Mouse (Mus musculus) urinary bladder, postnatal 36 days (tissue): Measurements from ENCODE around the gene Stt3a.
A peak's percentile ranks its signal among the peaks of the same experiment; 100 is the strongest.

ENCODE experiments used
- DNase-seq, 2 experiments: peaks; one replicate each; pipeline ENCODE4 v3.0.0; 2022; ENCODE audit warnings: low spot score in 2 of 2, mixed read lengths in 1 of 2

Stt3a gene

DNA sequence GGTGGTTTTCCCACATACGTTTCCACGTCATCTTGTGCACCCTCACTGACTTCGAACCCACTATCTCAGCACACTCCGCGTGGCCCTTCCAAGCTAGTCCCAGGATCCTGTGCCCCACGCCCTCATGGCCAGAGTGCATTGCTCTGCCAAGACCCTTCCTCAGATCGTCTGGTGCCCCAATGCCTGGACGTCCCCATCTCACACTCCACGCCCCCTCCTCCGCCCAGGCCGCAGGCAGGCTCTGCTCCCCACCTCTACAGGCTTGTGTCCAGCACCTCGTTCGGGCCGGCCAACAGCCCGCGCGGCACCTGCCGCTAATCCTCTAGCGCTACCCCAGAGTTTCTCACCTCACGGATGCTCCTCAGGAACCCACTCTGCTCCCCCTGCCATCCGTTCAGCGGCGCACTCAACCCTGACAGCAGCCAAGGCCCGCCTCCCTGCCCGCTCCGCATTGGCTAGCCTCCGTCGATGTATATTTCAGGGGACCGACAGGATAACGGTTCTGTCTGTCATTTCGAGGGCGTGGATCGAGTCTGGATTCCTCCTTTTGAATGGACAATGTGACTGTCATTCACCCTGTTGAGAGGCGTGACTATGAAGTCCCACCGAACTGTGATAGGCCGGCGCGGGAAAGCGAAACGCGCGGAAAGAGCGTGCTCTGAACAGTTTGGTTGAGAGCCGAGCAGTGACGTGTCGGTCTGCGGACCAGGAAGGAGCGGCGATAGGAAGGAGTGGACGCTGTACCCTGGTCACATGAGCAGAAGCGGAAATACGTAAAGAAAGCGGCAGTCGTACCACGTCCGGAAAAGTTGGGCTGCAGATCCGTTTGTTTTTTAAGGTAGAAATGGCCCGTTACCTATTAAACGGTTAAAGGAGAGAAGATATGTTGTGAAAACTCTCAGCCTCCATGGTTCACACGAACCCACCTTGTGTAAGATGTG lies at the start of gene Stt3a:
Gene Stt3a (minus strand): TSS at position 477 of the 941 bp plus-strand sequence.
- DNase-seq: peak; percentile 98 to 99

DNA sequence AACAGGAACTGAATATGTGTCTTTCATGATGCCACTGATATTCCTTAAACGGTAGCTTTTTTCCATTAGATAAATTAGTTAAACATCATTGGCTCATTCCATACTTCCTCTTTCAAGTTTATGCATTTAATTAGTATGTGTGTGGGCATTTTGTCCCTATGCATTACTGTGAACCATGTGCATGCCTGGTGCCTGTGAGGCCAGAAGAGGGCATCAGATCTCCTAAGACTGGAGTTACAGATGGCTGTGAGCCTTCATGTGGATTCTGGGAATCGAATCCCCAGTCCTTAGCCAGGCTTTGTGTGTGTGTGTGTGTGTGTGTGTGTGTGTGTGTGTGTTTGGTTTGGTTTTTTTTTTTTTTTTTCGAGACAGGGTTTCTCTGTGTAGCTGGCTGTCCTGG lies 47.0 kb upstream of the Stt3a start:
- no peak for DNase-seq

DNA sequence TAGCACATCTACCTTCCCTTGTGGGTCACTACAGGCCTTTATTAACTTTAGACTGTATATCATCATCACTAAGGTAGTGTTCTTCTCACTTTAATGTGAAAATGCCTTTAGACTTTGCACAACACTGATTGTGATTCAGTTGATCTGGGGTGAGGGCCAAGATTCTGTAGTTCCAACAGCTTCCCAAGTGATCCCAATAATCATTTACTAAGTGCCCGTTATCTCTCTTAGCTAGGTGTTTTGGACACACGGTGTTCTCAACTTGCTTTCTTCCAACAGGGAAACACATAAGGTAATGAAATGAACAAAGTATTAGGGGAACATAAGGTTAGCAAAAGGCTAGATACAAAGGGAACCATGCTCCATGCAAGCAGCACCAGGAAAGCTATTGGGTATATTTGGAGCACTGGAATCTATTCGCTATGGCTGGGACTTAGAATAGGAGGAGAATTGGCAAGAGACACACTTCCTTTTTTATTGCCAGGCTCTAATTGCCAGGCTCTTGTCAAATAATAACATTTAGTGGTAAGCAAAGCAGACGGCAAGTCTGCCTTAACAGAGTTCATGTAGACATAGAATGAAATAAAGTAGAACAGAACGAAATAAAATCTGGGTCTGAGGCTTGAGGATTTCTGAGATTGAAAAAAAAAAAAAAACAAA lies 40.8 kb upstream of the Stt3a start:
- no peak for DNase-seq

DNA sequence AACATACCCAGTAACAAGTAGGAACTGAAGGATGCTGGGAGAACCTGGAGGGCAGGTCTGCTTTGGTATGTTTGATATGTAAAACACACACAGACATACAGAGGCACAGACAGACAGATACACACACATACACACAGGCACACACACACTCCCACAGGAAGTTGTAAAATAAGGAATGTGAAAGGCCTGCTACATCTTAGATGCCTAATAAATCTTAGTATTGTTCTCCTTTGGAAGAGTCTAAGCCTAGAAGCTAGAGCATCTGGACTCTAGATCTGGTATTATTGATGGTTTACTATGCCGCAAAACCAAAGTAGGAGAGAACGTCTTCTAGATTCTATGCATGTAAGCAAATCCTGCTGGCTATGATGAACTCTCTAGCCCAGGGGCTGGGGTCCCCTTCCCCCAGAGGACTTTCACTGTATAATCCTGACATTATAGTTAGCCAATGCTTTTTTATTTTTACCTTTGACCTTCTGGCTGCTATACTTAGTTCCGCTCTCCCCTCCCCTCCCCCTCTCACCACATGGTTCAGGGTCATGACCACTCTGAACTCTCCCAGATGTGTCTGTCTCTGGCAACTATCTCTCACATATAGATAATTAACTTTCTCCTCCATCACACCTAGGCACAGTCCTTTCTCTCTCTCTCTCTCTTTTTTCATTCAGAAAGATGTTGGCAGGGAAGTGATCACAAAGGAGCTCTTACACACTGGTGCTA lies 37.9 kb upstream of the Stt3a start:
- DNase-seq: no peak

DNA sequence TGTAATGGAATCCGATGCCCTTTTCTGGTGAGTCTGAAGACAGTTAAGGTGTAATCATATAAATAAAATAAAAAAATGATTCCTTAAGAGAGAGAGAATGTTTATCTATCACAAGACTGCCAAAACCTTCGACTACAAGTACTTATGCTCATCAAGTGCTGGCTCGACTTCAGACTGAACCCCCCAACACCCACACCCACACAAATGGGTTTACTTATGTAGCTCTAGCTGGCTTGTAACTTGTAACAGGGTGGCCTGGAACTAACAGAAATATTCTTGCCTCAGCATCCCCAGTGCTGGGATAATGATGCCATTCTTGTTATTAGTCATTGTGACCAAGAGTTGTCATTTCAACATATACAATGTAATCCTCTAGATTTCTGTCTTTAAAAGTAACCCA lies 36.4 kb upstream of the Stt3a start:
- no peak for DNase-seq

DNA sequence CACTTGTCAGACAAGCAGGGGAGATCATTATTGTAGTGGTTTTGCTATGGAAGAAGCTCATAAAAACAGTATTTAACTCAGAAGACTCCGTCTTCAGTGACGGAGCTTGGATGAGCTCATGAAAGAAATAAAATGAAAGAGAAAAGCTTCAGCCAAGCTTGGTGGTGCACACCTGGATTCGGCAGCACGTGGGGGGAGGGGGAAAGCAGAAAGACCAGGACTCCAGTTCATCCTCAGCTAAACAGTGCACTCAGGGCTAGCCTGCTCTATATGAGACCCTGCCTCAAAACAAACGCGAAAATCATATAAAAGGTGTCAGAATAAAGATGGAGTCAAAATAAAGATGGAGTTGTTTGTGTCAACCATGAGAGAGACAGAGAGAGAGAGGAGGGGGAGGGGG lies 35.9 kb upstream of the Stt3a start:
- no peak for DNase-seq

DNA sequence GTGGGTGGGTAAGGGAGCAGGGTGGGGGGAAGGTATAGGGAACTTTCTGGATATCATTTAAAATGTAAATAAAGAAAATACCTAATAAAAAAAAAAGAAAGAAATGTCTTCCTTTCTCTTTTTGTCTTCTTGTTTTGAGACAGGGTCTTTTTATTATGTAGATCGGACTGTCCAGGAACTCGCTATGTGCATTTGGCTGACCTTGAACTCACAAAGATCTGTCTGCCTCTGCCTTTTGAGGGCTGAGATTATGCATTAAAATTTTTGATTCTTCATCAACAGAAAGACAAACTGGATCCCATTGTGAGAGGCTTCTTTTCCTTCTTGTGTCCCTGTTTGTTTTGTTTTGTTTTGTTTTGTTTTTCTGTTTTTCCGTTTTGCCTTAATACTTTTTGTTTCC lies 35.5 kb upstream of the Stt3a start:
- no peak for DNase-seq

DNA sequence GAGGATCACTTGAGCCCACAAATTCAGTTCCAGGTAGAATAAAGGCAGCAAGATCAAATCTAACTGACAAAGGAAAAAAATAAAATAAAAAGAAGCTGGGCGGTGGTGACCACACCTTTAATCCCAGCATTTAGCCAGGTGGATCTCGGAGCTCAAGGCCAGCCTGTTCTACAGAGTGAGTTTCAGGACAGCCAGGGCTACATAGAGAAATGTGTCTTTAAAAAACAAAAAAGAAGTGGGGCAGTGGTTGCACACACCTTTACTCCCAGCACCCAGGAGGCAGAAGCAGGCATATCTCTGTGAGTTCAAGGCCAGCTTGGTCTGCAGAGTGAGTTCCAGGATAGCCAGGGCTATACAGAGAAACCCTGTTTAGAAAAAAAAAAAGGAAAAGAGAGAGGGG lies 34.5 kb upstream of the Stt3a start:
- no peak for DNase-seq

DNA sequence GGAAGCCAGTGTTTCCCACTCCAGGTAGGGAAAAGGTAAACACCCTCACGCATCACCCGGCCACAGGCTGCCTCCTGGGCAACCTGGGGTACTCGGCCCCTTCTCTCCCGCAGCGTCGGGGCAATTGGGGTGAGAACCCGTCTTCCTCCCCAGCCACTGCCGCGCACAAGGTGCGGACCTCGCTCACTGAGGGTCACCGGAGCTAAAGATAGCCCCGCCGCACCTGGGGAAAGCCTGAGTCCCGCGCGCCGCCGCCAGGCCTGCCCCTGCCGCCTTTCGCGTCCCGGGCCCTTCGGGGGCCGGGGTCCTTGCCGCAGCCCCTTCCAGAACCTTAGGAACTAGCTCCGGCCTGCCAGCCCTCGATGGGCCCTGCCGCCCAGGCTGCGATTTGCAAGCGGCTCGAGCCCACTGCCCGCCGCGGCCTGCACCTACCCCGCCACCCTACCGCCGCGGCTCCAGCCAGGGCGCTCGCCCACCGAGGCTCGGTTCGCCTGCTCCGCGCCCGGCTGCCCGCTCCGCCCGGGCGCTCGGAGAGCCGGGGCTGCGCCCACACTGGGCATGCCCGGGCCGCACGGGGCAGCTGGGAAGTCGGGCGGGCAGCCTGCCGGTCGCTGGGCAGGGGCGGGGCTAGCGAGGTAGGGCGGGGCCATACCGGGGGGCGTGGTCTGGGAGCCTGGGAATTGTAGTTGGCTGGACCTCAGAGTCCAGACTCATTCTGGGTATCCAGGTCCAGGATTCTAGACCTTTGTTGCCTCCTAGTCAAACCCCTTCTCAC lies 29.5 kb upstream of the Stt3a start, which contains the start of gene Ei24:
Gene Ei24 (minus strand): TSS at position 613 of the 775 bp plus-strand sequence.
- peak; percentile 94 to 96 for DNase-seq

DNA sequence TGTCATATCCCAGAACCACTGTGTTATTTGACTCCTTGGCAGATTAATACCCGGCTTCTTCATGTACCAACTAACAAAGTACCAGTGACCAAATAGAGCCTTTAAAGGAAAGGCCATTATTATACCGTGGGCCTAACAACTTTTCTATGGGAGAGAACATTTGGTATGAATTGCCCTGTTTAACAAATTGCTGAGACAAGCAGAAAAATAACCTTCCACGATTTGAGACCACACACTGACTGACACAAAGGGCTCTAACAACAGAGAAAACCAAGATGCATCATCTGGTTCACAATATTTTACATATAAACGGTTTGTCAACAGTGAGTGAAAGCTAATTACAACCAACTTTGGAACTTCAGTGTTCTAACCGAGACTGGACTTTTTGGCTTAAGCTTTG lies 28.7 kb upstream of the Stt3a start:
- no peak for DNase-seq

DNA sequence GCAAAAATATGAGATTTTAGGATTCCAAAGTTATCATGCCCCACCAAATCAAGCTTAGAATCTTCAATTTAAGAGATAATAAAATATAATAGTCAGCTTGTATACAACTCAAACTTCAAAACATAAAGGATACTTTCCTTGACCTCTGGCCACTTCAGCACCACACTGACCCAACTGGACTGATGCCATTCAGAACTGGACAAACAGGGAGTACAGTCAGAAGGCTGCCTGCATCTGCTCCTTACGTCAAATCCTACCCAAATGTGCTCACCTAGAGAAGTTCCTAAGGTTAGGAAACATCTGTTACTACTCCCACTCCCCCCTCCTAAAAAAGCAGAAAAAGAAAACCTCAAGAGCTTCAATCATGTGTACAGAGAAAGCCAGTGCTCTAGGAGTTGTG lies 28.1 kb upstream of the Stt3a start:
- DNase-seq: peak; percentile 15 to 45

DNA sequence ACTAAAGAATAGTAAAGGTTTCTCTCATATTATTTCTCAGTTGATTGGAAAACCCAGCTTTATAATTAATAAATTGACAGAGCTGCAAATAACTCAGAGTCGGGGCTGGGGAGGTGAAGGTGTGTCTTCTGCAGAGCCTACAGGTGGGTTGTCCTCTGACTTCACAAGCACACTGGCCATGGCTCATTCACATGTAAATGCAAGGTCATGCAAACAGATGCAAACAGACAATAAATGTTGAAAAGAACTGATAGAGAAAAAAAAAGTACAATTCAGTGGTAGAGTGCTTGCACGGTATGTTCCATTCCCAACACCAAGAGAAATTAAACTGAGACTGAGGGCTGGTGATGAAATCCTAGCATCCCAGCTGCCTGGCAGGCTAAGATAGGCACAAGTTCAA lies 27.0 kb upstream of the Stt3a start:
- DNase-seq: no peak

DNA sequence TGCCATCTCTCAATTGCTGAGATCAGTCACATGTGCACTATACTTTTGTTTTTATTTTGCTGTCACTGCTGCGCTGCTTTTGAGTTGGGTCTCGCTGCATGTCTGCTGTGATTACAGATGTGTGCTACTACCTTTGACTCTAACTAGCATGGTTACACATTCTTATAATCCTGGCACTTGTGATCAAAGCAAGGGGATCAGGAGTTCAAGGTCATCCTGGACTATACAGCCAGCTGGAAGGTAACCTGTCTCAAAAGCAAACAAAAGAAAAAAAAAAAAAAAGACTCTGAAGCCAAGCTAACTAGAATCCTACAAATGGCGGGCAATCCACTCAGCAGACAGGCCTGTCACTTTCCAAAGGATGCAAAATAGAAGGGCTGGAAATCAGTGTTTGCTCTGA lies 24.7 kb upstream of the Stt3a start:
- no peak for DNase-seq

DNA sequence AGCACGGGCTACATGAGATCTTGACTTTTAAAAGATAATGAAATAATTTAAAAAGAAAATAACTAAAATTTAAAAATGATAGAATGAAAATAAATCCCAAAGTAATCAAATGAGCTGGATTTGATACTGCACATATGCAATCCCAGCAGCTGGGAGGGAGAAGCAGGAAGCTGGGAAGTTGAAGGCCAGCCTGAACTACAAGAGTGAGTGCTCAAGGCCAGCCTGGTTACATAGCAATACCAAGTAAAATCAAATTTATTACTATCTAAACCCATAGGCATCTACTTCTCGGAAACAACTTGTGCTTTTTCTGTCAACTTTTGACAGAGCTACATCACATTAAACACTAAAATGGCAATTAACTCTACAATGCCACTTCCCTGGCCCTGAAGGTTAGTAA lies 16.4 kb upstream of the Stt3a start:
- no peak for DNase-seq

DNA sequence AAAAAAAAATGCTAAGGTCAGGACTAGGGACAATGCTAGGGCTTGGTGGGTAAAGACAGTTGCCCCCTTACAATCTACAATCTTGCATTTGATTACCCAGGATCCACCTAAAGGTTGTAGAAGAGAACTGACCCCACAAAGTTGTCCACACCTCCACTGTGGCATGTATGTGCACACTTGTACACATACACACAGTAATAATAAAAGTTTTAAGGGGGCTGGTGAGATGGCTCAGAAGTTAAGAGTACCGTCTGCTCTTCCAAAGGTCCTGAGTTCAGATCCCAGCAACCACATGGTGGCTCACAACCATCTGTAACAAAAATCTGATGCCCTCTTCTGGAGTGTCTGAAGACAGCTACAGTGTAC lies 1.6 kb upstream of the Stt3a start:
- DNase-seq: no peak

DNA sequence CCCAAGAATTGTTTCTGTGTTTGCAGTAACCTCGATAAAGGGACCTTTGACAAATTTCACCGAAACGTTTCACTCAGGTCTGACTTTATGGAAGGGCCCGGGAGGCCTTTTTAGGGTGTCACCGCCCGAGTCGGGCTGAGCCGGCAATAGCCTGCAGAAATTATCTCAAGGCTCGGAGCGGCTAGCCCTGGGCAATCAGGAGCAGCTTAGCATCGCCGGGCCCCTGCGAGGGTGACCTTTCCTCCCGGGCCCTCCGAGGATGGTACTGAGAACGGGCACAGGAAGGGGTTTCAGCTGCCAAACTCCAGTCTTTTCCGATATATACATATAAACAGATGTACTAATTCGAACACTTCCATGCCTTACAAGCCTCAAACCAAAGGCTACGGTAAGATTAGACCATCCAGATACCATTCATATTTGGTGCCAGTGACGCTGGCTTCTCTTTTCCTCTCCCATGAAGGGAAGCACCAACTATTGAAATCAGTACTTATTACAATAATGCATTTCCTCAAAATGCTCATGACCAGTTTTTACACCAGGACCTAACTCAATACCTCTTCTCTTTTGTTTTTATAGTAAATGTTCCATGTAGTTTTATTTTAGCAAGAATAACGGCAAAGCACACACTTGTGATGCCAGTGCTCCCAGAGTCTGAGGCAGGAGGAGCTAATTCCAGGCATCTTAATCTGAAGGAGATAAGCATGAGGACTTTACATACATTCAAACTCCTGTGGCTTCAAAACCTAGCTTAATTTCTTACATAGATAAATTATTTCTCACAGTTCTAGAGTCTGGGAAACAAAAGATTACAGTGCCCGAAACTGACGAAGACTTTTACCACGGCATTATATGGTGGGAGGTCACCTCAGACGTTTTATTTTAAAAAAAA lies 923 bp upstream of the Stt3a start:
- peak in 1 of 2 experiments; percentile 50 for DNase-seq

DNA sequence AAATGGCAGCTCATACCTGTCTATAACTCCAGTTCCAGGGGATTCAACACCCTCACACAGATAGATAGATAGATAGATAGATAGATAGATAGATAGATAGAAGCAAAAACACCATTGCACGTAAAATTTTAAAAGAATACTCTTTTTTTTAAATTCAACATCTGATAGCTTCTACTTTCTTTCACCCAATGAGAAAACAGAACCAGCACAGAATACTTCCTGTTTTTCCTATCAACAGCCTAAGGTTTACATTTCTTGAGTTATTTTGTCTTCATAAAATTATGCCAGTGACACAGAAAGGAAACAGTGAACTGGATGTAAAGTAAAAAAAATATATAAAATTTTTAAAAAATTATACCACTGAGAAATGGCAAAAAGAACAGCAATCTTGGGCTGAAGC lies 3.1 kb downstream of the Stt3a start:
- no peak for DNase-seq

DNA sequence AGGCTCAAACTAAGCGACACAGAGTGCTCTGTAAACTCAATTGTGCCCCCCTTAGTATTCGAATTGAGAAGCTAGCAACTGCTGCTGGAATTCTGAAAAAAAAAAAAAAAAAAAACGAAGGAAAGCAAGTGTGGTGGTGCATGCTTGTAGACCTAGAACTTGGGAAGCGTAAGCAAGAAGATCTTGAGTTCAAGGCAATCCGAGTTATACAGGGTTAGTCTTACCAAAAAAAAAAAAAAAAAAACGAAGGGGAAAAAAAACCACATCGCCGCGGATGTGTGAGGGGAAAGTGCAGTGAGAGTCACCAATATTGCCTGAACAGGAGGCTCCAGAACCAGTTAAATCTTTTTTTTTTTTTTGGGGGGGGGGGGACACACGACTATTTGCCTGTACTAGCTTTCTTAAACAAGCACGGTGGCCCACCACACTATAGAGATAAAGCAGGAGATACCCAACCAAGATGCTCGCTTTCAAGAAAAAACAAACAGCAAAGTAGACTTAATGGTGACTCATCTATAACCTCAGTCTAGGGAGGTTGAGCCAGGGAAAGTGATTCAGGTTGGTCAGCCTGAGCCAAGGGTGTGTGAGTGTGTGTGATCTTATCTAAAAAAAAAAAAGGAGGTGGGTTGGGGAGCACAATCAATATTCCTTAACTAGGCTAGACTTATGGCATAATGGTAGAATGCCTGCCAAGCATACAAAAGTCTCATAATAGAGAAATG lies 40.3 kb downstream of the Stt3a start, which contains the start of gene Chek1:
Gene Chek1 (minus strand): TSS at position 32 of the 722 bp plus-strand sequence.
- no peak for DNase-seq

DNA sequence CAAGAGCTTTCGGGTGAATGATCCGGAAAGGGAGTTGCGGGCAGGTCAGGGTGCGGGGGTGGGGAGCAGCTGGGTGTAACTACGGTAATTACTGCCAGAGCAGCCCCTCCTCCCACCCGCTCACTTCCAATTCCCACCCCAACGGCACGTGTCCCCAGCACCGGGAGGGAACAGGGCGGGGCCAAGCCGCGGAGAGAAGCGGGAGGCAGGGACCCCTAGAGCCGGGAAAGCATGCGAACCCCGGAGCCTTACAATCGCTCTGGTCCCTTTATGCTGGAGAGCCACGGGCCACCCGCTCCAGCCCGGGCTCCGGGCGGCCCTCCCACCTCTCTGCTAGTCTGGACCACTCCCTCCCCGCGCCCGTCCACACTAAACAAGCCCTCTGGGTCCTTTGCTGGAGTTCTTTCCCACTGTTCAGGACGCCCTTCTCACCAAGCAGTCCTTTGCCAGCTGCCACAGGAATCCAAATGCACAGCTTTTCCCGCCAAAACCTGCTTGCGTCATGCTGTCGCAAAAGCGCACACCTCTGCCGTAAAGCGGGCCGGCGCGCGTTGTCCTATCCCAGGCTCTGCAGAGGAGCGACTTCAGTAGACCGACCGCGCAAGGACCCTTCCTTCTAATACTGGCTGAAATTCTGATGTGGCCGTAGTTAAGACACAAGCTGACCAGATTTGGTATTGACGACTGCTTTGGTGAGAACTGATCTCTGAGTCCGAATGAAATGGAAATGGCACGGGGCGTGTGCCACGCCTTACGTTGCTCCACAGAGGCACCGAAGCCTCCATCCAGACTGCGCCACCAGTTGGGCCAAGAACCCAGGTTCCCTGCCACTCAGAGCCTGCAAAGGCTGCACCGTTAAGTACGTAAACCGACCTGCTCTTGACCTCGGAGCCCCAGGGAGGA lies 41.1 kb downstream of the Stt3a start:
- DNase-seq: peak; percentile 90 to 91
